Mouse (Mus musculus) embryonic facial prominence, embryonic 10.5 days (tissue): ENCODE data around the gene Slc36a1. TPM values are rescaled to one million over a fixed set of nuclear protein-coding genes. Genes with fewer than 3 reads are reported as not detected.

Source experiments
- DNase-seq: peaks from one replicate; pipeline ENCODE4 v3.0.0-alpha.2; 2017; ENCODE audit warnings: low spot score
- H3K27ac ChIP-seq: fragments of 300-500 bp; sonication (generic); replicated peaks from 2 replicates; pipeline ENCODE4 v1.5.1; 2016; ENCODE audit warnings: mild to moderate bottlenecking
- H3K27me3 ChIP-seq: fragments of 300-500 bp; sonication (generic); replicated peaks from 2 replicates; pipeline ENCODE4 v1.6.1; 2016; ENCODE audit warnings: low read depth, mild to moderate bottlenecking; ENCODE audit not compliant: poor library complexity, severe bottlenecking
- H3K36me3 ChIP-seq: fragments of 300-500 bp; sonication (generic); replicated peaks from 2 replicates; pipeline ENCODE4 v1.6.1; 2016; ENCODE audit warnings: mild to moderate bottlenecking, moderate library complexity
- H3K4me1 ChIP-seq: fragments of 300-500 bp; sonication (generic); 2 replicates; pipeline ENCODE4 v1.6.1; 2016
- H3K4me3 ChIP-seq: fragments of 300-500 bp; sonication (generic); 2 replicates; pipeline ENCODE4 v1.5.1; 2016; ENCODE audit warnings: mild to moderate bottlenecking, moderate library complexity
- H3K9me3 ChIP-seq: fragments of 300-500 bp; sonication (generic); 2 replicates; pipeline ENCODE4 v1.6.1; 2016; ENCODE audit warnings: mild to moderate bottlenecking
- WGBS: fragments of 180-500 bp; shearing (Covaris S2); methylation state at CpG from one replicate; pipeline ENCODE4 v1.1.7; 2016; 5-methylcytosine and 5-hydroxymethylcytosine counted together
- polyA plus RNA-seq: library from polyadenylated mRNA; unstranded; fragments of >200 nt; fragmentation: Nextera tagmentation; extraction: Ambion mirVana; gene quantifications from 2 replicates; pipeline ENCODE4 v1.2.1, GENCODE M21; 2016

The Slc36a1 gene
- polyA plus RNA-seq, 1 experiment from 2014 or later = 1.3 TPM

DNA sequence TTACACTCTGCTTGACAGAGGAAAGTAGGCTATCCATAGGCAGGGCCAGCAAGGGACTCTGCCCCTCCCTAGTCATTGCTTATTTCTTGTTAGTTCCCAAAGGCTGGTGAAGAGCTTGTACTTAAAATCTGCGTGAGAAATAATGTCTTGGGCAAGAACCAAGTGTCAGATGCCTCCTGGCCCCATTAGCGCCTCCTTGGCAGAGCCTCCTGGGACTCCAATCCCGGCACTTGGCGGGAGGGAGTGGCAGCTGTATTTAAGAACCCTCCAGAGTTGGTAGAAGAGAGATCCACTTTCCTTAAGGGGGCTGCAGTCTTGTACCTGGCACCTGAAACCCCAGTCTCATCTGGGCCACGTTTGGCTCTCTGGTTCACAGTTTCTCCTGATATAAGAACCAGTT is 10.0 kb downstream of the Slc36a1 start:
- no peak for DNase-seq
- WGBS = 82% methylated on average over 5 of the region's 5 CpGs
- Histone ChIP-seq H3K27ac (no peak overlapping the region), H3K27me3 (no peaks in the 10 kb centered on the region), H3K9me3 (no peaks in the 10 kb centered on the region), H3K36me3 (peaks cover 8% of the 10 kb centered on the region), H3K4me1 (peaks cover 23% of the 10 kb centered on the region), H3K4me3 (no peak overlapping the region)

DNA sequence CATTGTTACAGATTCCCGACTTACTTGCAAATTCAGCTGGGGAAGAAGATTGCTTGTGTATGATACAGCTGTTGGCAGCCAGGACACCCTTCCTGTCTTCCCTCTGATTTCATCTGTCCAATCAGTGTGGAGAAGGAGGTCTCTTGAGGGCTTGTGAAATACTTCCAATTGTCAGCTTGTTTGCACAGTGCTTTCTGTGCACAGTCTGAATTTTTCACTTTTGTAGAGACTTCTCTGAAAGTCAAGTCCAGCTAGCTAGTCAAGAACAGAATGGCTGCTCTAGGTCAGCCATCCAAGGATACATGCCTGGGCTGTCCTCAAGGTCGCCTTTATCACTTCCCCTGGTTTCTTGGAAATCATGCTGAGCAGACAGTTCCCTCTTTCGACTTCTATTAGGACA is 10.8 kb downstream of the Slc36a1 start:
- Histone ChIP-seq H3K4me1 (peaks cover 15% of the 10 kb centered on the region), H3K36me3 (peaks cover 16% of the 10 kb centered on the region), H3K9me3 (no peaks in the 10 kb centered on the region), H3K27me3 (no peaks in the 10 kb centered on the region), H3K27ac (no peak overlapping the region), H3K4me3 (no peak overlapping the region)
- DNase-seq = no peak
- WGBS = 90% methylated on average over 3 of the region's 3 CpGs

- Histone ChIP-seq H3K27ac (no peak overlapping the region), H3K4me3 (no peak overlapping the region), H3K36me3 (peaks cover 25% of the 10 kb centered on the region), H3K9me3 (no peaks in the 10 kb centered on the region), H3K4me1 (peaks cover 4% of the 10 kb centered on the region), H3K27me3 (no peaks in the 10 kb centered on the region)
- 66% methylated on average over 4 of the region's 4 CpGs for WGBS
- no peak for DNase-seq
Observed at GRCm38 (mm10) chr11:55216061-55216460, 11.9 kb downstream of the Slc36a1 start.

GRCm38 (mm10) chr11:55216830-55217229 is 12.7 kb downstream of the Slc36a1 start:
- peaks cover 31% of the 10 kb centered on the region for H3K36me3 ChIP-seq

GRCm38 (mm10) chr11:55217418-55217817 is 13.3 kb downstream of the Slc36a1 start:
- Histone ChIP-seq H3K27me3 (no peaks in the 10 kb centered on the region), H3K9me3 (no peaks in the 10 kb centered on the region), H3K4me3 (no peak overlapping the region), H3K27ac (no peak overlapping the region), H3K36me3 (peaks cover 37% of the 10 kb centered on the region), H3K4me1 (no peaks in the 10 kb centered on the region)
- WGBS = 84% methylated on average over 4 of the region's 4 CpGs
- no peak for DNase-seq

More at GRCm38 (mm10) chr11:55216830-55217229, 12.7 kb downstream of the Slc36a1 start:
- Histone ChIP-seq H3K9me3 (no peaks in the 10 kb centered on the region), H3K4me1 (no peaks in the 10 kb centered on the region; the same call in 1 of the 2 replicates), H3K27ac (no peak overlapping the region), H3K4me3 (no peak overlapping the region), H3K27me3 (no peaks in the 10 kb centered on the region)
- DNase-seq = no peak
- 90% methylated on average over 13 of the region's 13 CpGs for WGBS

- Histone ChIP-seq H3K9me3 (no peaks in the 10 kb centered on the region), H3K4me1 (no peaks in the 10 kb centered on the region), H3K27me3 (no peaks in the 10 kb centered on the region), H3K36me3 (peaks cover 39% of the 10 kb centered on the region), H3K4me3 (no peak overlapping the region), H3K27ac (no peak overlapping the region)
- no peak for DNase-seq
- 97% methylated on average over 7 of the region's 7 CpGs for WGBS
Observed at GRCm38 (mm10) chr11:55217880-55218279, 13.7 kb downstream of the Slc36a1 start.

DNA sequence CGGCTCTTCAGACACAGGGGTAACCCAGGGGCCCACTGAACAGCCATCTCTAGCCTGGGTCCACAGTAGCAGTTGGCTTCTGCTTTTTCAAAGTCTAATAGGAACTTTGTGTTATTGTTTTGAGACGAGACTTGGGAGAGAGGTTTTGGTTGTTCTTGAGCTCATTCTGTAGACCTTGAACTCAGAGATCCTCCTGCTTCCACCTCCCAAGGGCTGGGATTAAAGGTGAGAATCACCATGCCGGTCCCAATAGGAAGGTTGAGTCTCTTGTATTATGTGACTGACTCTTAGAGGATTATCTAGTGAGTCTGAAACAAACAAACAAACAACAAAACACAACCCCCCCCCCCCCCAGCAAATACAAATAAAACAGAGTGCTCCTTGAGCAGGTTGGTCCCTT is 14.3 kb downstream of the Slc36a1 start:
- Histone ChIP-seq H3K36me3 (peaks cover 41% of the 10 kb centered on the region), H3K27ac (no peak overlapping the region), H3K4me3 (no peak overlapping the region), H3K9me3 (no peaks in the 10 kb centered on the region), H3K27me3 (no peaks in the 10 kb centered on the region), H3K4me1 (no peaks in the 10 kb centered on the region)
- DNase-seq = no peak
- 84% methylated on average over 3 of the region's 3 CpGs for WGBS

- DNase-seq = no peak
- WGBS = 88% methylated on average over 7 of the region's 7 CpGs
- H3K4me3 ChIP-seq = no peak overlapping the region
- no peaks in the 10 kb centered on the region for H3K27me3 ChIP-seq
- no peaks in the 10 kb centered on the region for H3K4me1 ChIP-seq
- H3K27ac ChIP-seq = no peak overlapping the region
- no peaks in the 10 kb centered on the region for H3K9me3 ChIP-seq
- H3K36me3 ChIP-seq = peaks cover 65% of the 10 kb centered on the region
Observed at GRCm38 (mm10) chr11:55221306-55221705, 17.2 kb downstream of the Slc36a1 start.

DNA sequence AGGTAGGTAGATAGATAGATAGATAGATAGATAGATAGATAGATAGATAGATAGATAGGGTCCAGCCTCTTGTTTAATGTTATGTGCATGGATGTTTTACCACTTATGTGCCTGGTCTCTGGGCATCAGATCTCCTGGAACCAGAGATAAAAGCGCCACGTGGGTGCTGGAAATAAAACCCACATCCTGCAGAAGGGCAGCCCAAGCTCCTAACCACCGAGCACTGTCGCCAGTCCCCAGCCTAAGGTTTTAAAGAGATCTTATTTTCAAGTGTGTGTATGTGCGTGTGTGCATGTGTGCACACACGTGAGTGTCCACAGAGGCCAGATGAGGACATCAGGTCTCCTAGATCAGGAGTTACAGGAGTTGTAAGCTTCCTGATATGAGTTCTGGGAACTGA is 26.9 kb downstream of the Slc36a1 start:
- H3K36me3 ChIP-seq = peaks cover 27% of the 10 kb centered on the region
- H3K9me3 ChIP-seq = no peaks in the 10 kb centered on the region
- H3K4me3 ChIP-seq = no peak overlapping the region
- 93% methylated on average over 6 of the region's 6 CpGs for WGBS
- H3K27ac ChIP-seq = no peak overlapping the region
- H3K4me1 ChIP-seq = 0 out of 2 replicates have a peak, but pooled peaks cover 5% of the 10 kb centered on the region
- DNase-seq = no peak
- H3K27me3 ChIP-seq = no peaks in the 10 kb centered on the region

DNA sequence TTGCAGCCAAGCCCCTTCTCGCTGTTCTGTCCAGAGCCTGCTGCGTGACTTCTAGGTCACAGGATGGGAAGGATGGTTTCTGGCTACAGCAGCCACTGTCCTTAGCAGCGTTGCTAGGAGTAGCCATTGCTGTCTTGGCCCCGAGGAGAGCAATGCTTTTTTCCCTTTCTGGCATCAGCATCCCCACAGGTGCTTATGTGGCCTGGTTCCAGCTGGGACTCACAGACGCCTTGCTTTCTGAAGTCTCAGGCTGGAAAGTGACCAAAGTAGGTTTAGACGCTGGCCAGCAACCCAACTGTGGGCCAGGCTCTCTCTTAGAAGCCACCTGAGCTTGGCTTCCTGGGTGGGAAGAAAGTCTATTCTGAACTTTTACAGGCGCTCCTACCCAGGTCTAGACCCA is 30.1 kb downstream of the Slc36a1 start:
- Histone ChIP-seq H3K4me3 (no peak overlapping the region), H3K9me3 (no peaks in the 10 kb centered on the region), H3K4me1 (0 out of 2 replicates have a peak, but pooled peaks cover 5% of the 10 kb centered on the region), H3K27me3 (no peaks in the 10 kb centered on the region), H3K27ac (no peak overlapping the region), H3K36me3 (peaks cover 11% of the 10 kb centered on the region; the same call in 1 of the 2 replicates)
- WGBS = 90% methylated on average over 7 of the region's 7 CpGs
- no peak for DNase-seq

- 87% methylated on average over 4 of the region's 4 CpGs for WGBS
- peaks cover 11% of the 10 kb centered on the region; the same call in 1 of the 2 replicates for H3K36me3 ChIP-seq
- no peak overlapping the region for H3K4me3 ChIP-seq
- no peak for DNase-seq
- no peak overlapping the region for H3K27ac ChIP-seq
- H3K9me3 ChIP-seq = no peaks in the 10 kb centered on the region
- H3K27me3 ChIP-seq = no peaks in the 10 kb centered on the region
- H3K4me1 ChIP-seq = 0 out of 2 replicates have a peak, but pooled peaks cover 5% of the 10 kb centered on the region
Observed at GRCm38 (mm10) chr11:55234791-55235190, 30.6 kb downstream of the Slc36a1 start.

DNA sequence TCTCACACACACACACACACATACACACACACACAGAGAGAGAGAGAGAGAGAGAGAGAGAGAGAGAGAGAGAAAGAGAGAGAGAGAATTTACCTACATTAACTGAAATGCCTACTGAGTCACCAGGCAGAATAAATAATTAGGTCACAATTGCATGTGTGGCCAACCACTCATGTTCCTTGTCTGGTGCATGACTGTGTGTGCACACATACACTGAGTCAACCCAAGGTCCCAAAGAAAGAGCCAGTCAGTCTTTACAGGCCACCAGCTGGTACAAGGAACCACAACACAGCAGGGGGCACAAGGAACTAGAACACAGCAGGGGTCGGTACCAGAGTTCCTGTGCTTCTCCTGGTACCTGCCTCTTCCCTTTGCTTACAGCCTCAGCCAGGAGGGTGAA is 32.7 kb downstream of the Slc36a1 start:
- H3K27me3 ChIP-seq = no peaks in the 10 kb centered on the region
- H3K36me3 ChIP-seq = peaks cover 11% of the 10 kb centered on the region; the same call in 1 of the 2 replicates
- WGBS = 68% methylated on average over 1 of the region's 1 CpGs
- no peaks in the 10 kb centered on the region for H3K9me3 ChIP-seq
- DNase-seq = no peak
- H3K4me3 ChIP-seq = no peak overlapping the region
- 0 out of 2 replicates have a peak, but pooled peaks cover 5% of the 10 kb centered on the region for H3K4me1 ChIP-seq
- H3K27ac ChIP-seq = no peak overlapping the region

DNA sequence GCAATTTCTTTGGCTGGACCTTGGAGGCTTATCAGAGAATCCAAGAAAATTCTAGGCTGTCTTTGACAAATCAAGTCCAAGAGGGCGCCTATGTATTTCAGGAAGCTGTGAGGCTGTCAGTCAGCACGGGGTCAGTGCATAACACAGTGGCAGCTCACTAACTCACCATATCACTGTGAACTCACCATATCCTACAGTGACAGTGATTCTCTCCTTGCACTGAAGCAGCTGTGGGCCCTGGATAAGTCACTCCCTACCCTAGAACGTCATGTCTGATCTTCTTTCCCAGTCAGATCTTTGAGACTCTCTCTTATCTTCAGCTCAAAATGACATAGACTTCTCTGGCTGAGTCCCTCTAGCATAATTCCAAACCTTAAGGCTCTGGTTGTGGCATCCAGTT is 35.3 kb downstream of the Slc36a1 start:
- Histone ChIP-seq H3K4me3 (no peak overlapping the region), H3K9me3 (no peaks in the 10 kb centered on the region), H3K27me3 (no peaks in the 10 kb centered on the region), H3K27ac (no peak overlapping the region), H3K4me1 (0 out of 2 replicates have a peak, but pooled peaks cover 5% of the 10 kb centered on the region), H3K36me3 (no peaks in the 10 kb centered on the region; the same call in 1 of the 2 replicates)
- WGBS = 76% methylated on average over 3 of the region's 3 CpGs
- no peak for DNase-seq
